Mouse (Mus musculus): ENCODE measurements around the gene Hoxc9.

GRCm38 (mm10) chr15:103001370-103001769, 25.1 kb downstream of the Hoxc9 start:
- TF ChIP-seq CTCF (conservative IDR thresholded peaks at IDR 0.05; ENCODE audit: low read length) (no peak), NANOG (IDR thresholded peaks at IDR 0.05; ENCODE audit: borderline replicate concordance, low read length) (no peak)

Data from E14TG2a.4 (cell line).